Mouse (Mus musculus): Measurements from ENCODE around the gene 4930579F01Rik. TPM values are rescaled to one million over a fixed set of nuclear protein-coding genes. Genes with fewer than 3 reads are reported as not detected.

Gene 4930579F01Rik
- polyA plus RNA-seq, 1 experiment from 2014 or later: 0.22 TPM

DNA sequence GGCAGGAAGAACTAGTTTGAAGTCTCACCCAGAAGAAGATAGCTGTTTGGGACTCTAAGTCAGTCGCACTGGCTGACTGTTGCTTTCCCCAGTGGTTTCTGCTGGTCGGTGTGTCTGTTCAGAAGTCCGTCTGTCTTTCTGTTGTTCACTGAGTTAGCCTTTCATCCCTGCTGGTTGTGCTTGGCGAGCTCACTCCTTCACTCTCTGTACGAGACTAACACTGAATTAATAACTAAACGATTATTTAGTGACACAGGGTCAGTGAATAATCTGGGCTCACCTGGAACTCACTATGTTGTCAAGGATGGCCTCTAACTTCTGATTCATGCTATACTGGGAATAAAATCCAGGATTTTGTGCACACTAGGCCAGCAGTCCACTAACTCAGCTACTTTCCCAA, 45.8 kb upstream of the 4930579F01Rik start:
- no peak for ATAC-seq (ENCODE audit: low FRiP score, low TSS enrichment)
- no peaks in the 10 kb centered on the region for H3K4me1 ChIP-seq (replicated peaks; ENCODE audit: control insufficient read depth, insufficient read depth)

DNA sequence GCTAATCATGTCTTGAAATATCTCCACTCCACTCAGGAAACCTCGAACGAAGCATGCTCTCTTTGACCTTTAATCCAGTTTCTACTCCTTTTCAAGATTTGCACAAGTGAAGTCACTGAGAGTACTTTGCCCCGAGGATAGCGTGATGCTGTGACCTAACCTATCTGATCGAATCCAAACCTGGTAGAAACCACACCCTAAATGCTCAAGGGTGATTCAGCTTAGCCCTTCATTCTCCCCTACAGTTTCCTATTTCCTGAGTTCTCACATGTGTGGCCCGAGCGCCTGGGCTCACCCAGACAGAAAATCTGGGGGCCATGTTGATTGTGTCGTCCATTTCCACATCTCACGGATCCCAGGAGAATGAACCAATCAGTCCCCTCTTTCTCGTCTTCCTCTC, 44.4 kb upstream of the 4930579F01Rik start:
- peak; percentile 92 for ATAC-seq (ENCODE audit: low FRiP score, low TSS enrichment)
- no peak overlapping the region for H3K9ac ChIP-seq (ENCODE audit: low read length)
- WGBS: 65% methylated on average over 10 of the region's 10 CpGs
- H3K36me3 ChIP-seq (ENCODE audit: control insufficient read depth, insufficient read depth, low read length): no peaks in the 10 kb centered on the region
- H3K27me3 ChIP-seq (ENCODE audit: control insufficient read depth, insufficient read depth, low read length): no peaks in the 10 kb centered on the region
- no peaks in the 10 kb centered on the region for H3K4me1 ChIP-seq (replicated peaks; ENCODE audit: control insufficient read depth, insufficient read depth)
- TF ChIP-seq EP300 (optimal IDR thresholded peaks at IDR 0.05) (no peak), CTCF (IDR thresholded peaks at IDR 0.05; ENCODE audit: low read depth) (no peak)
- H3K9me3 ChIP-seq (ENCODE audit: control insufficient read depth, low read length): no peaks in the 10 kb centered on the region
- DNase-seq (ENCODE audit: low spot score): peak; percentile 36
- H3K4me3 ChIP-seq (ENCODE audit: low read depth, low read length): no peak overlapping the region
- no peak overlapping the region for H3K4me2 ChIP-seq (replicated peaks; ENCODE audit: low read depth)
- no peak overlapping the region for H3K27ac ChIP-seq (replicated peaks)

More for the DNA sequence above, 45.8 kb upstream of the 4930579F01Rik start:
- TF ChIP-seq EP300 (optimal IDR thresholded peaks at IDR 0.05) (no peak), CTCF (IDR thresholded peaks at IDR 0.05; ENCODE audit: low read depth) (no peak)
- no peak for DNase-seq (ENCODE audit: low spot score)
- Histone ChIP-seq H3K9ac (ENCODE audit: low read length) (no peak overlapping the region), H3K36me3 (ENCODE audit: control insufficient read depth, insufficient read depth, low read length) (no peaks in the 10 kb centered on the region), H3K9me3 (ENCODE audit: control insufficient read depth, low read length) (no peaks in the 10 kb centered on the region), H3K4me3 (ENCODE audit: low read depth, low read length) (no peak overlapping the region), H3K27ac (replicated peaks) (no peak overlapping the region), H3K4me2 (replicated peaks; ENCODE audit: low read depth) (no peak overlapping the region), H3K27me3 (ENCODE audit: control insufficient read depth, insufficient read depth, low read length) (no peaks in the 10 kb centered on the region)
- WGBS: 86% methylated on average over 6 of the region's 6 CpGs

- Histone ChIP-seq H3K9me3 (ENCODE audit: control insufficient read depth, low read length) (no peaks in the 10 kb centered on the region), H3K4me3 (ENCODE audit: low read depth, low read length) (no peak overlapping the region), H3K27me3 (ENCODE audit: control insufficient read depth, insufficient read depth, low read length) (no peaks in the 10 kb centered on the region), H3K36me3 (ENCODE audit: control insufficient read depth, insufficient read depth, low read length) (no peaks in the 10 kb centered on the region), H3K4me1 (replicated peaks; ENCODE audit: control insufficient read depth, insufficient read depth) (no peaks in the 10 kb centered on the region), H3K4me2 (replicated peaks; ENCODE audit: low read depth) (no peak overlapping the region), H3K9ac (ENCODE audit: low read length) (no peak overlapping the region), H3K27ac (replicated peaks) (peak overlapping the region; percentile 69)
- DNase-seq (ENCODE audit: low spot score) (peak; percentile 24), ATAC-seq (ENCODE audit: low FRiP score, low TSS enrichment) (0 out of 2 replicates have a peak, but pooled peaks have one; percentile 32)
- TF ChIP-seq CTCF (IDR thresholded peaks at IDR 0.05; ENCODE audit: low read depth): no peak
- no peak for TF ChIP-seq EP300 (optimal IDR thresholded peaks at IDR 0.05)
- 41% methylated on average over 11 of the region's 11 CpGs for WGBS
Measured at GRCm38 (mm10) chr3:138236546-138237163, 43.0 kb upstream of the 4930579F01Rik start.

GRCm38 (mm10) chr3:138231531-138231930, 37.9 kb upstream of the 4930579F01Rik start:
- Histone ChIP-seq H3K9me3 (ENCODE audit: control insufficient read depth, low read length) (no peaks in the 10 kb centered on the region), H3K27me3 (ENCODE audit: control insufficient read depth, insufficient read depth, low read length) (no peaks in the 10 kb centered on the region), H3K4me3 (ENCODE audit: low read depth, low read length) (no peak overlapping the region), H3K4me2 (replicated peaks; ENCODE audit: low read depth) (no peak overlapping the region), H3K27ac (replicated peaks) (no peak overlapping the region), H3K36me3 (ENCODE audit: control insufficient read depth, insufficient read depth, low read length) (no peaks in the 10 kb centered on the region), H3K9ac (ENCODE audit: low read length) (no peak overlapping the region), H3K4me1 (replicated peaks; ENCODE audit: control insufficient read depth, insufficient read depth) (no peaks in the 10 kb centered on the region)
- WGBS: 74% methylated on average over 2 of the region's 2 CpGs
- no peak for ATAC-seq (ENCODE audit: low FRiP score, low TSS enrichment)
- no peak for DNase-seq (ENCODE audit: low spot score)
- no peak for TF ChIP-seq CTCF (IDR thresholded peaks at IDR 0.05; ENCODE audit: low read depth)
- TF ChIP-seq EP300 (optimal IDR thresholded peaks at IDR 0.05): no peak

DNA sequence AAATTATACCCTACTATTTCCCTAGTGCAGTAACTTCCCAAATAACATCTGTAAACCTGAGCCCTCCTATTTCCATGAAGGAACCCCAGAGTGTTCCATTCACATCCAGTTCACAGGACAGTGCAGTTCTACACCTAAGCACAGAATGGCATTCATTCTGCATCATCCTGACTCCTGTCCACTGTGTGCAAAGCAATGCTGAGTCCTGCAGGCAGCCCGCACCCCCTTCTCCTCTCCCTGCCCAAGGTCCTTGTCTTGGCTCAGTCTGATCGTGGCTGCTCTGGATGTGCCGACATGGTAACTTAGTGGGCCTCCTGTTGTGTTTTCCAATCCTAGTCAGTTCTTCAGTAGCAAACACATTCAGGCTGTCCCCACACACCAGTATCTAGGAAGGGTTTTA, 36.6 kb upstream of the 4930579F01Rik start:
- Histone ChIP-seq H3K4me2 (replicated peaks; ENCODE audit: low read depth) (no peak overlapping the region), H3K9me3 (ENCODE audit: control insufficient read depth, low read length) (no peaks in the 10 kb centered on the region), H3K36me3 (ENCODE audit: control insufficient read depth, insufficient read depth, low read length) (no peaks in the 10 kb centered on the region), H3K27ac (replicated peaks) (no peak overlapping the region), H3K4me1 (replicated peaks; ENCODE audit: control insufficient read depth, insufficient read depth) (no peaks in the 10 kb centered on the region), H3K9ac (ENCODE audit: low read length) (no peak overlapping the region), H3K4me3 (ENCODE audit: low read depth, low read length) (no peak overlapping the region), H3K27me3 (ENCODE audit: control insufficient read depth, insufficient read depth, low read length) (no peaks in the 10 kb centered on the region)
- DNase-seq (ENCODE audit: low spot score) (no peak), ATAC-seq (ENCODE audit: low FRiP score, low TSS enrichment) (no peak)
- WGBS: 88% methylated on average over 3 of the region's 3 CpGs
- TF ChIP-seq EP300 (optimal IDR thresholded peaks at IDR 0.05): no peak
- no peak for TF ChIP-seq CTCF (IDR thresholded peaks at IDR 0.05; ENCODE audit: low read depth)

DNA sequence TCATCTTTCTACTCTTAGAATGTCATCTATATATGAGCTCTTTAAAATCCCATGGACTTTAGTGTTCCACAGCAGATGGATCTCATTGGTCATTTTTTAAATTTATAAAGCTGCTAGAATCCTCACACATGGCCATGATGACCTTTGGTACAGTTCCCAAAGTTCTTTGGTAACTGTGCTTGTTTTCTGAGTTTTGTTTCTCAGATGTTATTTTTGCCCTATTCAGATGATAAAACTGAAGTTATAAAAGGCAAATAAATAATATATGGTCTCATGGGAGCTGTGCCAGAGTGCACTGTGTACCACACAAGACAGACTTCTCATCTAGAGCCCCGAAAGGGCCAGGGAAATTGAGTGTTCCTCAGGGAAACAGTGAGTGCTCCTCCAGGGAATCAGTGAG, 35.8 kb upstream of the 4930579F01Rik start:
- WGBS: 73% methylated on average over 1 of the region's 1 CpGs

More for the DNA sequence above, 35.8 kb upstream of the 4930579F01Rik start:
- TF ChIP-seq EP300 (optimal IDR thresholded peaks at IDR 0.05) (no peak), CTCF (IDR thresholded peaks at IDR 0.05; ENCODE audit: low read depth) (no peak)
- no peak for ATAC-seq (ENCODE audit: low FRiP score, low TSS enrichment)
- no peaks in the 10 kb centered on the region for H3K27me3 ChIP-seq (ENCODE audit: control insufficient read depth, insufficient read depth, low read length)
- H3K9ac ChIP-seq (ENCODE audit: low read length): no peak overlapping the region
- H3K36me3 ChIP-seq (ENCODE audit: control insufficient read depth, insufficient read depth, low read length): no peaks in the 10 kb centered on the region
- no peak overlapping the region for H3K4me3 ChIP-seq (ENCODE audit: low read depth, low read length)
- no peaks in the 10 kb centered on the region for H3K9me3 ChIP-seq (ENCODE audit: control insufficient read depth, low read length)
- H3K4me1 ChIP-seq (replicated peaks; ENCODE audit: control insufficient read depth, insufficient read depth): no peaks in the 10 kb centered on the region
- H3K4me2 ChIP-seq (replicated peaks; ENCODE audit: low read depth): no peak overlapping the region
- no peak for DNase-seq (ENCODE audit: low spot score)
- no peak overlapping the region for H3K27ac ChIP-seq (replicated peaks)
